Mouse (Mus musculus): ENCODE results near the gene Olfr132.
"Not testable (repeated sequence)": the region's sequence is repeated elsewhere in the genome, so short reads cannot be mapped to it uniquely, and the experiment has no call there.

GRCm38 (mm10) chr17:38124199-38124598 lies 10.1 kb downstream of the Olfr132 start:
- not testable (repeated sequence) for TF ChIP-seq POLR2A, CTCF (IDR thresholded peaks at IDR 0.05; ENCODE audit: insufficient read depth, low read depth, low read length)
